Mouse (Mus musculus) olfactory bulb, adult 2 months (tissue): ENCODE results near the gene Cadm4.

Experiments used
- CTCF ChIP-seq: fragments of 200-500 bp; IDR thresholded peaks from 2 replicates; pipeline ENCODE4 v1.5.1; 2012; ENCODE audit warnings: low read depth, mild to moderate bottlenecking, low read length, moderate library complexity; ENCODE audit not compliant: insufficient read depth
- POLR2A ChIP-seq: fragments of 200-500 bp; IDR thresholded peaks from 2 replicates; pipeline ENCODE4 v1.6.1; 2012; ENCODE audit warnings: mild to moderate bottlenecking, low read depth, low read length, moderate library complexity; ENCODE audit not compliant: insufficient read depth

- TF ChIP-seq POLR2A (no peak), CTCF (no peak)
Measured at GRCm38 (mm10) chr7:24476856-24477255, 5.0 kb upstream of the Cadm4 start.
